Comparison of ENCODE assay signal across 25 mouse cellular contexts in the genomic region with DNA sequence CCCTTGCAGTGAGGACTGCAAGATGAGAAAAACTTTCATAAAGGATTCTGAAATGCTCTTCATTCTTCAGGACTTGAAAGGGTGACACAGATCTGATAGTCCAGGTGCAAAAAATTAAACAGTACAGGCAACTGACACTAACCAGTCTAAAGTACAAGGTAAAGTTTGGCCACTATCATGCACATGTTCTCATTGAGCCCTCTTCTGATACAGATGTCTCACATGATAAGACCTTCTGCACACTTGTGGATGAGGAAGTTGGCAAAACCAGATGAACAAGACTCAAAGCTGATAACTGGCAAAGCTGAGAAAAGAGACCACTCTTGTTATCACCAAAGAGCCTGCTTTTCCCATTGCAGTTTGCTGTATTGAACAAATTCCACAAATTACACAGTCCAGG. TPM values are rescaled to one million over a fixed set of nuclear protein-coding genes. Genes with fewer than 3 reads are reported as not detected.
DNase-seq lines count a peak whose midpoint lies in the region; ATAC-seq and TF ChIP-seq lines count a peak whose summit lies in the region.
"Had no signal": no experiment of that assay in that cellular context is flagged by ENCODE, and none has a peak within 500 bp of the region (broad histone marks: within the 10 kb centered on the region; RNA-seq: fewer than 3 reads in every experiment).

No protein-coding gene starts in this region.

- no peaks in the 10 kb centered on the region for H3K9me3 ChIP-seq in G1E (replicated peaks)
- no peaks in the 10 kb centered on the region for H3K9me3 ChIP-seq in liver, postnatal 0 days (ENCODE audit: low read length)
- no peaks in the 10 kb centered on the region for H3K9me3 ChIP-seq in intestine, embryonic 15.5 days
- H3K9me3 ChIP-seq: embryonic facial prominence, embryonic 12.5 days; forebrain, embryonic 15.5 days; heart, embryonic 10.5 days; hindbrain, embryonic 15.5 days; kidney, embryonic 15.5 days; limb, embryonic 15.5 days; midbrain, embryonic 15.5 days; neural tube, embryonic 15.5 days had no signal

- H3K36me3 ChIP-seq in G1E (replicated peaks) = peaks cover 2% of the 10 kb centered on the region
- no peaks in the 10 kb centered on the region for H3K36me3 ChIP-seq in liver, postnatal 0 days (replicated peaks; ENCODE audit: insufficient read depth, low read length)
- no peaks in the 10 kb centered on the region for H3K36me3 ChIP-seq in intestine, embryonic 15.5 days
- H3K36me3 ChIP-seq: embryonic facial prominence, embryonic 12.5 days; forebrain, embryonic 15.5 days; heart, embryonic 10.5 days; hindbrain, embryonic 15.5 days; kidney, embryonic 15.5 days; limb, embryonic 15.5 days; midbrain, embryonic 15.5 days; neural tube, embryonic 15.5 days had no signal

- H3K4me1 ChIP-seq in G1E (ENCODE audit: insufficient read depth, low read depth, low read length) = peaks cover 69% of the 10 kb centered on the region
- H3K4me1 ChIP-seq in liver, postnatal 0 days (ENCODE audit: insufficient read depth) = no peaks in the 10 kb centered on the region; the same call in 1 of the 2 replicates
- H3K4me1 ChIP-seq in intestine, embryonic 15.5 days (replicated peaks) = no peaks in the 10 kb centered on the region
- H3K4me1 ChIP-seq: embryonic facial prominence, embryonic 12.5 days; forebrain, embryonic 15.5 days; heart, embryonic 10.5 days; hindbrain, embryonic 15.5 days; kidney, embryonic 15.5 days; limb, embryonic 15.5 days; midbrain, embryonic 15.5 days; neural tube, embryonic 15.5 days had no signal

- TF ChIP-seq EP300 in liver, postnatal 0 days (IDR thresholded peaks at IDR 0.05; ENCODE audit: low read depth) = peak; percentile 91

- no peaks in the 10 kb centered on the region for H3K27me3 ChIP-seq in G1E (ENCODE audit: insufficient read depth, low read length)
- H3K27me3 ChIP-seq in liver, postnatal 0 days (ENCODE audit: insufficient read depth, low read length) = no peaks in the 10 kb centered on the region
- H3K27me3 ChIP-seq in intestine, embryonic 15.5 days (replicated peaks) = no peaks in the 10 kb centered on the region
- H3K27me3 ChIP-seq: embryonic facial prominence, embryonic 12.5 days; forebrain, embryonic 15.5 days; hindbrain, embryonic 15.5 days; kidney, embryonic 15.5 days; limb, embryonic 15.5 days; midbrain, embryonic 15.5 days; neural tube, embryonic 15.5 days had no signal

- no peak overlapping the region for H3K4me2 ChIP-seq in liver, postnatal 0 days (ENCODE audit: low read depth, low read length)
- H3K4me2 ChIP-seq in intestine, embryonic 15.5 days (replicated peaks) = no peak overlapping the region
- H3K4me2 ChIP-seq: embryonic facial prominence, embryonic 12.5 days; forebrain, embryonic 15.5 days; hindbrain, embryonic 15.5 days; kidney, embryonic 15.5 days; limb, embryonic 15.5 days; midbrain, embryonic 15.5 days; neural tube, embryonic 15.5 days had no signal

- H3K9ac ChIP-seq in liver, postnatal 0 days (replicated peaks) = no peak overlapping the region
- H3K9ac ChIP-seq in intestine, embryonic 15.5 days = no peak overlapping the region
- H3K9ac ChIP-seq: embryonic facial prominence, embryonic 12.5 days; forebrain, embryonic 15.5 days; hindbrain, embryonic 15.5 days; kidney, embryonic 15.5 days; limb, embryonic 15.5 days; midbrain, embryonic 15.5 days; neural tube, embryonic 15.5 days had no signal

- peak; percentile 95 for ATAC-seq in G1E (ENCODE audit: extremely low read depth, insufficient number of reproducible peaks, low FRiP score, poor library complexity, severe bottlenecking)
- peak; percentile 85 to 94 for ATAC-seq in hematopoietic stem cell, adult 5-6 weeks (replicated peaks in 1 of 2; ENCODE audit: insufficient read depth in 1 of 2, low FRiP score in 2 of 2, low TSS enrichment in 1 of 2, low read depth in 1 of 2, poor library complexity in 2 of 2, severe bottlenecking in 2 of 2)
- peak; percentile 56 for ATAC-seq in liver, postnatal 0 days
- ATAC-seq in intestine, embryonic 15.5 days = no peak
- ATAC-seq: forebrain, embryonic 15.5 days; intestine, postnatal 0 days; lung, postnatal 0 days; midbrain, embryonic 15.5 days had no signal

- H3K27ac ChIP-seq in liver, postnatal 0 days (ENCODE audit: low read depth) = no peak overlapping the region
- no peak overlapping the region for H3K27ac ChIP-seq in intestine, embryonic 15.5 days
- H3K27ac ChIP-seq: embryonic facial prominence, embryonic 12.5 days; forebrain, embryonic 15.5 days; heart, embryonic 10.5 days; hindbrain, embryonic 15.5 days; kidney, embryonic 15.5 days; limb, embryonic 15.5 days; midbrain, embryonic 15.5 days; neural tube, embryonic 15.5 days had no signal

- H3K4me3 ChIP-seq in G1E (ENCODE audit: low read depth, low read length) = no peak overlapping the region; the same call in 1 of the 2 replicates
- no peak overlapping the region for H3K4me3 ChIP-seq in liver, postnatal 0 days (ENCODE audit: low read depth, low read length)
- no peak overlapping the region for H3K4me3 ChIP-seq in intestine, embryonic 15.5 days (replicated peaks)
- H3K4me3 ChIP-seq: embryonic facial prominence, embryonic 12.5 days; forebrain, embryonic 15.5 days; heart, embryonic 10.5 days; hindbrain, embryonic 15.5 days; kidney, embryonic 15.5 days; limb, embryonic 15.5 days; midbrain, embryonic 15.5 days; myocyte; neural tube, embryonic 15.5 days had no signal

- no peak for TF ChIP-seq CTCF in G1E (IDR thresholded peaks at IDR 0.05; ENCODE audit: low read depth, low read length)
- TF ChIP-seq CTCF in liver, postnatal 0 days (IDR thresholded peaks at IDR 0.05; ENCODE audit: low read depth) = no peak

- DNase-seq in G1E (ENCODE audit: low spot score) = peak; percentile 35
- DNase-seq in MEL-GATA-1-ER (ENCODE audit: extremely low read depth, low read depth) = peak; percentile 85
- no peak for DNase-seq in liver, postnatal 0 days
- no peak for DNase-seq in layer of hippocampus, postnatal 14 days (ENCODE audit: low spot score in 2 of 2)
- DNase-seq in retina, postnatal 1 day = no peak
- DNase-seq: adrenal gland, postnatal 36 days; cerebellum, adult 8-10 months; gastrocnemius, postnatal 25 days; heart, postnatal 10 days; layer of hippocampus, postnatal 36 days; right cerebral cortex, postnatal 25 days; thymus, postnatal 4 days had no signal

RNA-seq across cellular contexts. Expression of a gene that starts 38.0 kb away (rescaled TPM):
- total RNA-seq in G1E (2014; fragmentation: Nextera tagmentation) (3.1 and 4.7 TPM in 2 replicates), G1E (2017) (0.27 and 0.29 TPM in 2 replicates)
- polyA plus RNA-seq in G1E (2012) = 0.10 and 0.15 TPM in 2 replicates
- total RNA-seq in hematopoietic stem cell, adult 5-6 weeks (2017) = 8.0 and 12.2 TPM in 2 replicates
- 0.05 and 0.06 TPM in 2 replicates for polyA plus RNA-seq in liver, postnatal 0 days (2015; fragmentation: Nextera tagmentation; extraction: Ambion mirVana)
- not detected for total RNA-seq in layer of hippocampus, postnatal 14 days (2021)
- 0.05 and 0.10 TPM in 2 replicates for polyA plus RNA-seq in intestine, embryonic 15.5 days (2015; fragmentation: Nextera tagmentation; extraction: Ambion mirVana)
- total RNA-seq: gastrocnemius, postnatal 25 days; layer of hippocampus, postnatal 36 days had no signal
- polyA plus RNA-seq: forebrain, embryonic 15.5 days; hindbrain, embryonic 15.5 days; intestine, postnatal 0 days; kidney, embryonic 15.5 days; lung, postnatal 0 days; myocyte had no signal

Comparison
In these comparisons a context has a peak if more than half of its experiments do, and no peak if none do; other contexts are left out.
1. DNase-seq: peak in G1E (single experiment) and MEL-GATA-1-ER (single experiment); none in liver, postnatal 0 days (single experiment), layer of hippocampus, postnatal 14 days (0 of 2) and retina, postnatal 1 day (single experiment).